Mouse (Mus musculus) kidney, adult 18-20 months (tissue): ENCODE measurements around the gene Trex2.

ENCODE experiments used
- DNase-seq: peaks from one replicate; pipeline ENCODE4 v3.0.0; 2021

Trex2 gene

GRCm38 (mm10) chrX:73435252-73435651 is at the start of gene Trex2:
Gene Trex2 (minus strand): TSS chrX:73435344.
- DNase-seq = no peak

GRCm38 (mm10) chrX:73484870-73485269 is 49.7 kb upstream of the Trex2 start:
- no peak for DNase-seq

GRCm38 (mm10) chrX:73484076-73484475 is 48.9 kb upstream of the Trex2 start:
- DNase-seq = no peak

GRCm38 (mm10) chrX:73483484-73483810 is 48.3 kb upstream of the Trex2 start, which contains the start of gene Bgn:
Gene Bgn (plus strand): TSS chrX:73483602.
- no peak for DNase-seq

GRCm38 (mm10) chrX:73482643-73483483 is 47.7 kb upstream of the Trex2 start:
- DNase-seq = no peak

GRCm38 (mm10) chrX:73480334-73480733 is 45.2 kb upstream of the Trex2 start:
- peak; percentile 24 for DNase-seq

- no peak for DNase-seq
Observed at GRCm38 (mm10) chrX:73479656-73480055, 44.5 kb upstream of the Trex2 start.

GRCm38 (mm10) chrX:73477500-73477899 is 42.4 kb upstream of the Trex2 start:
- DNase-seq = no peak

- DNase-seq = peak; percentile 53
Observed at GRCm38 (mm10) chrX:73476621-73477020, 41.5 kb upstream of the Trex2 start.

GRCm38 (mm10) chrX:73475658-73476256 is 40.6 kb upstream of the Trex2 start:
- DNase-seq = no peak

GRCm38 (mm10) chrX:73474340-73475165 is 39.4 kb upstream of the Trex2 start:
- no peak for DNase-seq

- DNase-seq = no peak
Observed at GRCm38 (mm10) chrX:73471764-73472163, 36.6 kb upstream of the Trex2 start.

GRCm38 (mm10) chrX:73468752-73469151 is 33.6 kb upstream of the Trex2 start:
- no peak for DNase-seq

- DNase-seq = no peak
Observed at GRCm38 (mm10) chrX:73468330-73468729, 33.2 kb upstream of the Trex2 start.

- no peak for DNase-seq
Observed at GRCm38 (mm10) chrX:73467446-73468241, 32.5 kb upstream of the Trex2 start.

GRCm38 (mm10) chrX:73465483-73466186 is 30.5 kb upstream of the Trex2 start:
- DNase-seq = no peak

GRCm38 (mm10) chrX:73460792-73461191 is 25.6 kb upstream of the Trex2 start:
- no peak for DNase-seq

- peak; percentile 87 for DNase-seq
Observed at GRCm38 (mm10) chrX:73458877-73459392, 23.8 kb upstream of the Trex2 start, which contains the start of gene Haus7. Gene Haus7 (minus strand): TSS chrX:73459044.

- DNase-seq = peak; percentile 74
Observed at GRCm38 (mm10) chrX:73451949-73452348, 16.8 kb upstream of the Trex2 start.

GRCm38 (mm10) chrX:73441428-73441827 is 6.3 kb upstream of the Trex2 start:
- no peak for DNase-seq

GRCm38 (mm10) chrX:73432850-73433249 is 2.3 kb downstream of the Trex2 start:
- no peak for DNase-seq

- no peak for DNase-seq
Observed at GRCm38 (mm10) chrX:73430036-73430435, 5.1 kb downstream of the Trex2 start.
